Mouse (Mus musculus) telencephalon, adult 2 months (tissue): Measurements from ENCODE around the gene Entpd7.
A peak's percentile ranks its signal among the peaks of the same experiment; 100 is the strongest.

Source experiments
- DNase-seq: peaks from one replicate; pipeline ENCODE4 v3.0.0-alpha.2; 2011; ENCODE audit warnings: low read depth, low spot score

The Entpd7 gene

GRCm38 (mm10) chr19:43723501-43723900, 34.0 kb downstream of the Entpd7 start:
- DNase-seq = no peak

- no peak for DNase-seq
Observed at GRCm38 (mm10) chr19:43724194-43724593, 34.7 kb downstream of the Entpd7 start.

- DNase-seq = no peak
Observed at GRCm38 (mm10) chr19:43724821-43725220, 35.3 kb downstream of the Entpd7 start.

- no peak for DNase-seq
Observed at GRCm38 (mm10) chr19:43726510-43727146, 37.2 kb downstream of the Entpd7 start.

GRCm38 (mm10) chr19:43729296-43730036, 40.0 kb downstream of the Entpd7 start:
- DNase-seq = no peak

- no peak for DNase-seq
Observed at GRCm38 (mm10) chr19:43730037-43730428, 40.6 kb downstream of the Entpd7 start.

GRCm38 (mm10) chr19:43731157-43731556, 41.7 kb downstream of the Entpd7 start:
- no peak for DNase-seq

GRCm38 (mm10) chr19:43738409-43738808, 48.9 kb downstream of the Entpd7 start:
- no peak for DNase-seq

GRCm38 (mm10) chr19:43743401-43743800, 53.9 kb downstream of the Entpd7 start:
- no peak for DNase-seq

- DNase-seq = no peak
Observed at GRCm38 (mm10) chr19:43745740-43746139, 56.3 kb downstream of the Entpd7 start.

GRCm38 (mm10) chr19:43747877-43748276, 58.4 kb downstream of the Entpd7 start:
- DNase-seq = no peak

- no peak for DNase-seq
Observed at GRCm38 (mm10) chr19:43750008-43750407, 60.5 kb downstream of the Entpd7 start.

- peak; percentile 93 for DNase-seq
Observed at GRCm38 (mm10) chr19:43752489-43753225, 63.2 kb downstream of the Entpd7 start, which contains the start of the genes Cutc and Cox15. Gene Cutc, plus strand, starts transcription at chr19:43752996. Gene Cox15, minus strand, starts transcription at chr19:43753000.

- DNase-seq = peak; percentile 77
Observed at GRCm38 (mm10) chr19:43753226-43753835, 63.9 kb downstream of the Entpd7 start.

- no peak for DNase-seq
Observed at GRCm38 (mm10) chr19:43754237-43754636, 64.8 kb downstream of the Entpd7 start.

GRCm38 (mm10) chr19:43754872-43755271, 65.4 kb downstream of the Entpd7 start:
- DNase-seq = no peak

GRCm38 (mm10) chr19:43760504-43760903, 71.0 kb downstream of the Entpd7 start:
- DNase-seq = no peak

- DNase-seq = no peak
Observed at GRCm38 (mm10) chr19:43761543-43762256, 72.2 kb downstream of the Entpd7 start.

GRCm38 (mm10) chr19:43762410-43762809, 72.9 kb downstream of the Entpd7 start:
- no peak for DNase-seq

GRCm38 (mm10) chr19:43766451-43766850, 77.0 kb downstream of the Entpd7 start:
- DNase-seq = no peak
